Mouse (Mus musculus) liver, postnatal 0 days (tissue): ENCODE data around the gene Prex1.
A peak's percentile ranks its signal among the peaks of the same experiment; 100 is the strongest.

Source experiments
- CTCF ChIP-seq: sonication (generic); IDR thresholded peaks from 2 replicates; pipeline ENCODE4 v1.5.1; 2016; ENCODE audit warnings: antibody characterized with exemption, low read depth
- EP300 ChIP-seq: IDR thresholded peaks from 2 replicates; pipeline ENCODE4 v1.6.1; 2016; ENCODE audit warnings: antibody characterized with exemption, low read depth, mild to moderate bottlenecking

- TF ChIP-seq CTCF (peak; percentile 17; the same call in 1 of the 2 replicates), EP300 (no peak)
Measured at GRCm38 (mm10) chr2:166712801-166713689, 587 bp downstream of the Prex1 start.
